Mouse (Mus musculus): ENCODE data around the gene Snx27. TPM values are rescaled to one million over a fixed set of nuclear protein-coding genes. Genes with fewer than 3 reads are reported as not detected.

The Snx27 gene
- polyA plus RNA-seq, 1 experiment from 2014 or later, result 27.4 TPM

- no peaks in the 10 kb centered on the region for H3K36me3 ChIP-seq (ENCODE audit: control insufficient read depth, insufficient read depth, low read length)
- WGBS, result 31% methylated on average over 20 of the region's 20 CpGs
- peak; percentile 26; the same call in 1 of the 2 replicates for ATAC-seq
Measured at GRCm38 (mm10) chr3:94483790-94484439, 98.6 kb downstream of the Snx27 start.

GRCm38 (mm10) chr3:94482764-94483385 lies 99.6 kb downstream of the Snx27 start:
- peak; percentile 26; the same call in 1 of the 2 replicates for ATAC-seq

More at GRCm38 (mm10) chr3:94483790-94484439, 98.6 kb downstream of the Snx27 start:
- no peak overlapping the region for H3K9ac ChIP-seq (ENCODE audit: low read depth, low read length)
- no peaks in the 10 kb centered on the region for H3K9me3 ChIP-seq (ENCODE audit: control insufficient read depth, low read length)
- H3K27ac ChIP-seq (ENCODE audit: low read length), result no peak overlapping the region
- no peak overlapping the region for H3K4me3 ChIP-seq (ENCODE audit: low read length)
- no peaks in the 10 kb centered on the region; the same call in 1 of the 2 replicates for H3K27me3 ChIP-seq (replicated peaks; ENCODE audit: control insufficient read depth, insufficient read depth, low read length)
- H3K4me2 ChIP-seq (ENCODE audit: low read depth, low read length), result no peak overlapping the region
- peaks cover 4% of the 10 kb centered on the region; the same call in 1 of the 2 replicates for H3K4me1 ChIP-seq (ENCODE audit: control insufficient read depth, insufficient read depth, low read length)

GRCm38 (mm10) chr3:94481429-94481828 lies 101.1 kb downstream of the Snx27 start:
- no peak overlapping the region for H3K9ac ChIP-seq (ENCODE audit: low read depth, low read length)
- no peak overlapping the region for H3K4me2 ChIP-seq (ENCODE audit: low read depth, low read length)
- H3K36me3 ChIP-seq (ENCODE audit: control insufficient read depth, insufficient read depth, low read length), result no peaks in the 10 kb centered on the region
- no peaks in the 10 kb centered on the region for H3K9me3 ChIP-seq (ENCODE audit: control insufficient read depth, low read length)
- H3K4me1 ChIP-seq (ENCODE audit: control insufficient read depth, insufficient read depth, low read length), result peaks cover 5% of the 10 kb centered on the region; the same call in 1 of the 2 replicates
- no peaks in the 10 kb centered on the region; the same call in 1 of the 2 replicates for H3K27me3 ChIP-seq (replicated peaks; ENCODE audit: control insufficient read depth, insufficient read depth, low read length)
- no peak overlapping the region for H3K4me3 ChIP-seq (ENCODE audit: low read length)
- no peak for ATAC-seq
- no peak overlapping the region for H3K27ac ChIP-seq (ENCODE audit: low read length)
- 55% methylated on average over 4 of the region's 4 CpGs for WGBS

More at GRCm38 (mm10) chr3:94482764-94483385, 99.6 kb downstream of the Snx27 start:
- Histone ChIP-seq H3K9ac (ENCODE audit: low read depth, low read length) (no peak overlapping the region), H3K36me3 (ENCODE audit: control insufficient read depth, insufficient read depth, low read length) (no peaks in the 10 kb centered on the region), H3K27ac (ENCODE audit: low read length) (no peak overlapping the region), H3K4me1 (ENCODE audit: control insufficient read depth, insufficient read depth, low read length) (peaks cover 4% of the 10 kb centered on the region; the same call in 1 of the 2 replicates), H3K27me3 (replicated peaks; ENCODE audit: control insufficient read depth, insufficient read depth, low read length) (no peaks in the 10 kb centered on the region; the same call in 1 of the 2 replicates), H3K9me3 (ENCODE audit: control insufficient read depth, low read length) (no peaks in the 10 kb centered on the region), H3K4me3 (ENCODE audit: low read length) (no peak overlapping the region), H3K4me2 (ENCODE audit: low read depth, low read length) (no peak overlapping the region)
- WGBS, result 82% methylated on average over 17 of the region's 17 CpGs

- Histone ChIP-seq H3K4me1 (ENCODE audit: control insufficient read depth, insufficient read depth, low read length) (peaks cover 6% of the 10 kb centered on the region; the same call in 1 of the 2 replicates), H3K4me3 (ENCODE audit: low read length) (peak within 1 kb of the TSS; percentile 26), H3K27me3 (replicated peaks; ENCODE audit: control insufficient read depth, insufficient read depth, low read length) (no peaks in the 10 kb centered on the region; the same call in 1 of the 2 replicates), H3K9me3 (ENCODE audit: control insufficient read depth, low read length) (no peaks in the 10 kb centered on the region), H3K36me3 (ENCODE audit: control insufficient read depth, insufficient read depth, low read length) (no peaks in the 10 kb centered on the region), H3K9ac (ENCODE audit: low read depth, low read length) (no peak within 1 kb of the TSS; the same call in 1 of the 2 replicates), H3K4me2 (ENCODE audit: low read depth, low read length) (peak within 1 kb of the TSS; percentile 49), H3K27ac (ENCODE audit: low read length) (no peak within 1 kb of the TSS)
- ATAC-seq, result no peak
- WGBS, result 5% methylated on average over 16 of the region's 16 CpGs
Measured at GRCm38 (mm10) chr3:94480291-94480884, 102.1 kb downstream of the Snx27 start, which contains the start of gene Riiad1. Gene Riiad1, minus strand, starts transcription at chr3:94480341.

GRCm38 (mm10) chr3:94479564-94479963 lies 103.0 kb downstream of the Snx27 start:
- H3K9me3 ChIP-seq (ENCODE audit: control insufficient read depth, low read length), result no peaks in the 10 kb centered on the region
- no peak overlapping the region for H3K27ac ChIP-seq (ENCODE audit: low read length)
- H3K27me3 ChIP-seq (replicated peaks; ENCODE audit: control insufficient read depth, insufficient read depth, low read length), result no peaks in the 10 kb centered on the region; the same call in 1 of the 2 replicates
- H3K4me2 ChIP-seq (ENCODE audit: low read depth, low read length), result peak overlapping the region; percentile 49
- peaks cover 6% of the 10 kb centered on the region; the same call in 1 of the 2 replicates for H3K4me1 ChIP-seq (ENCODE audit: control insufficient read depth, insufficient read depth, low read length)
- no peak overlapping the region for H3K9ac ChIP-seq (ENCODE audit: low read depth, low read length)
- no peak for ATAC-seq
- H3K36me3 ChIP-seq (ENCODE audit: control insufficient read depth, insufficient read depth, low read length), result no peaks in the 10 kb centered on the region
- peak overlapping the region; percentile 26 for H3K4me3 ChIP-seq (ENCODE audit: low read length)
- 5% methylated on average over 11 of the region's 11 CpGs for WGBS

GRCm38 (mm10) chr3:94478591-94479169 lies 103.8 kb downstream of the Snx27 start:
- no peaks in the 10 kb centered on the region for H3K36me3 ChIP-seq (ENCODE audit: control insufficient read depth, insufficient read depth, low read length)
- 10% methylated on average over 9 of the region's 9 CpGs for WGBS
- ATAC-seq, result no peak
- H3K4me1 ChIP-seq (ENCODE audit: control insufficient read depth, insufficient read depth, low read length), result peaks cover 6% of the 10 kb centered on the region; the same call in 1 of the 2 replicates
- no peaks in the 10 kb centered on the region; the same call in 1 of the 2 replicates for H3K27me3 ChIP-seq (replicated peaks; ENCODE audit: control insufficient read depth, insufficient read depth, low read length)
- H3K9me3 ChIP-seq (ENCODE audit: control insufficient read depth, low read length), result no peaks in the 10 kb centered on the region
- H3K4me2 ChIP-seq (ENCODE audit: low read depth, low read length), result no peak overlapping the region
- H3K4me3 ChIP-seq (ENCODE audit: low read length), result peak overlapping the region; percentile 26
- no peak overlapping the region for H3K9ac ChIP-seq (ENCODE audit: low read depth, low read length)
- no peak overlapping the region for H3K27ac ChIP-seq (ENCODE audit: low read length)

- H3K4me3 ChIP-seq (ENCODE audit: low read length), result peak within 1 kb of the TSS; percentile 26
- WGBS, result 3% methylated on average over 14 of the region's 14 CpGs
- peak; percentile 31 for ATAC-seq
- H3K9ac ChIP-seq (ENCODE audit: low read depth, low read length), result no peak within 1 kb of the TSS
- no peaks in the 10 kb centered on the region for H3K9me3 ChIP-seq (ENCODE audit: control insufficient read depth, low read length)
- H3K4me2 ChIP-seq (ENCODE audit: low read depth, low read length), result no peak within 1 kb of the TSS
- no peaks in the 10 kb centered on the region for H3K36me3 ChIP-seq (ENCODE audit: control insufficient read depth, insufficient read depth, low read length)
- no peaks in the 10 kb centered on the region; the same call in 1 of the 2 replicates for H3K27me3 ChIP-seq (replicated peaks; ENCODE audit: control insufficient read depth, insufficient read depth, low read length)
- H3K4me1 ChIP-seq (ENCODE audit: control insufficient read depth, insufficient read depth, low read length), result peaks cover 9% of the 10 kb centered on the region; the same call in 1 of the 2 replicates
- H3K27ac ChIP-seq (ENCODE audit: low read length), result no peak within 1 kb of the TSS
Measured at GRCm38 (mm10) chr3:94477981-94478422, 104.5 kb downstream of the Snx27 start, which contains the start of gene Celf3. Gene Celf3, plus strand, starts transcription at chr3:94478295.

- Histone ChIP-seq H3K4me1 (ENCODE audit: control insufficient read depth, insufficient read depth, low read length) (peaks cover 9% of the 10 kb centered on the region; the same call in 1 of the 2 replicates), H3K4me2 (ENCODE audit: low read depth, low read length) (no peak overlapping the region), H3K36me3 (ENCODE audit: control insufficient read depth, insufficient read depth, low read length) (no peaks in the 10 kb centered on the region), H3K4me3 (ENCODE audit: low read length) (no peak overlapping the region), H3K27me3 (replicated peaks; ENCODE audit: control insufficient read depth, insufficient read depth, low read length) (no peaks in the 10 kb centered on the region; the same call in 1 of the 2 replicates), H3K9ac (ENCODE audit: low read depth, low read length) (no peak overlapping the region), H3K27ac (ENCODE audit: low read length) (no peak overlapping the region), H3K9me3 (ENCODE audit: control insufficient read depth, low read length) (no peaks in the 10 kb centered on the region)
- WGBS, result 52% methylated on average over 4 of the region's 4 CpGs
- ATAC-seq, result no peak
Measured at GRCm38 (mm10) chr3:94477444-94477843, 105.1 kb downstream of the Snx27 start.
